Mouse (Mus musculus) layer of hippocampus, adult 18-20 months (tissue): ENCODE measurements around the gene Notch1. TPM values are rescaled to one million over a fixed set of nuclear protein-coding genes. Genes with fewer than 3 reads are reported as not detected.
A peak's percentile ranks its signal among the peaks of the same experiment; 100 is the strongest.

Experiments used
- DNase-seq, 2 experiments: peaks; one replicate each; pipeline ENCODE4 v3.0.0; 2022; ENCODE audit warnings: low spot score in 2 of 2
- total RNA-seq, 2 experiments: library from RNA; stranded (reverse); gene quantifications; 2 replicates each; pipeline ENCODE4 v1.2.3; 2021

The Notch1 gene
- total RNA-seq, 2 experiments from 2014 or later = 26.4 to 26.9 TPM

- peak in 1 of 2 experiments; percentile 54 for DNase-seq
Observed at GRCm38 (mm10) chr2:26501651-26502141, 14.8 kb downstream of the Notch1 start.

DNA sequence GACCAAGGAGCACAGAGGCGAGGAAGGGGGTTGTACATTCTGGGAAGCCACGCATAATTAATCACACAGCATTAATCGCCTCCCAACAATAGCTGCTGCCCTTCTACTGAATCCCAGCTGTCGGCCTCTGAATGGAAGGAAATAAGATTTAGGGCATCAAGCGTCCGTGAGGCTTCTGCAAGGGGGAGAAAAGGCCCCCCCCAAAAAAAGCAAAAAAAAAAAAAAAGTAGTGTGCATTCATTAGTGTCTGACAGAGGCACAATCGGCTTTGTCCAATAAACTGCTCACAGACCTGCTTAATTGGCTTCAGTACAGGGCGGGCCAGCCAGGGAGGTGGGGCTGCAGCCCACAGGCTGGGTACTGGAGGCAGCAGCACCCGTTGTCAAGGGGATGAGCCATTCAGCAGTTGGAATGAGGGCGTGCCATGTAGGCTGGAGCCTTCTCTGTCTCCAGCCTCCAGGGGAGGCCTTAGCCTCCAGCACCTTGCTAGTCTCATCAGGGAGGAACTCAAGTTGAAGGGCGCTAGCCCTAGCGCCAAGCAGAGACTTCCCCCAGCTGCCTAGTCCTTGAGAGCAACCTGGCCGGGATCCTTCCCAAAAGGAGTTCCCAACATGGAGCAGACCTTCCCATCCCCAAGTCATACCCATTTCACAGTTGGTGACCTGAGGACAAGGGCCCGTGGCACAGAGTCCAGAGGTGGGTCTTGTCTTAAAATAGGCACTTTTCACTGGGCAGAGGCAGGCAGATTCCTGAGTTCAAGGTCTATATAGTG, 15.7 kb downstream of the Notch1 start:
- DNase-seq = peak; percentile 79 to 86

- peak in 1 of 2 experiments; percentile 64 for DNase-seq
Observed at GRCm38 (mm10) chr2:26500027-26500598, 16.4 kb downstream of the Notch1 start.

GRCm38 (mm10) chr2:26498694-26499093, 17.8 kb downstream of the Notch1 start:
- DNase-seq = no peak

GRCm38 (mm10) chr2:26497861-26498533, 18.5 kb downstream of the Notch1 start:
- DNase-seq = no peak

DNA sequence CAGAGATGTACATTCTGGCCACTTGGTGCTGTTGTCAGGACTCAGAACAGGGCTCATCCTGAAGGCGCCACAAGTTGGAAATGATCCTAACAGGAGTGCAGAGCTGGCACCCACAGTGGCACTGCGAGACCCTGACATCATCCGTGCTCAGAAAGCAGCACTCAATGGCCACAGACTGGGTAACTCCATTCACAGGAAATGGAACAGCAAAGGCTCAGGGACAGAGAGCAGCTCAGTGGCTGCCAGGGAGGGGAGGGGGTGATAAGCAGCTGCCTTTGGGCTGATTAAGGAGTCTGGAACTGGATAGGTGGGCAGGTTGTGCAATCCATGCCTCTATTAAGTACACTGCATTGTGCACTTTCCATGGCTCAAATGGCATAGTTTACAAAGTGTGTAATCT, 20.0 kb downstream of the Notch1 start:
- no peak for DNase-seq

GRCm38 (mm10) chr2:26495701-26496100, 20.8 kb downstream of the Notch1 start:
- no peak for DNase-seq

DNA sequence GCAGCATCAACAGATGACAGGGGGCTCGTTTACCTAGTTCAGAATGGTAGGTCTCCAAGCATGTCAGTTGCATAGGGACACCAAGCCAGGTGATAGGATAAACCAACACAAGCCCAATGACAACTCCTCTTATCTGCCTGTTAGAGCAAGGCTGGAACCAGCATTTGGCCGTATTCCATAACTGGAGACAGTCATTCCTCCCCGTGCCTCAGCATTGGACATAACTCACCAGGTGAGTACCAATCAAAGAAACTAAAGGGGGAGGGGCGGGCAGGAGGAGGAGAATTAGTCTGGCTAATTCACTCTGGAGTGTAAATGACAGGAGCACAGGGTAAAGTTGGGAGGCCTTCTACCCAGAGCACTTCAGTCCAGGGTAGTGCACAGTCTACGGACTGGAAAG, 21.5 kb downstream of the Notch1 start:
- DNase-seq = no peak

DNA sequence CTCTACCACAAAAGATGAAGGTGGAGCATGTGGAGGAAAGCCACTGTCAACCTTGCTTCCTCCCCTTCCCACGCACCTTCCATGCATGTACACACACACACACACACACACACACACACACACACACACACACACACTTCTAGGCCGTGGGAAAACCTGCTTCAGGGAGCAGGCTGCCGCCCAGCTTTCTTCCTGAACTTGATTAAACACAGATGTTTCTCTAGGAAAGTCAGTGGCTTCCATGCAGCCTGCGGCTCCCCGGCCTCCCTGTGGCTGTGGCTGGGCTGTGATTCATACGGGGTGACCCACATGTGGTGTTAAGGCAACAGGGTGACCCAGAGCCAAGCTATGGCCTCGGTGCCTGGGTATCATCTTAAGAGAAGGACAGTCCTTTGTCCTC, 22.1 kb downstream of the Notch1 start:
- no peak for DNase-seq

DNA sequence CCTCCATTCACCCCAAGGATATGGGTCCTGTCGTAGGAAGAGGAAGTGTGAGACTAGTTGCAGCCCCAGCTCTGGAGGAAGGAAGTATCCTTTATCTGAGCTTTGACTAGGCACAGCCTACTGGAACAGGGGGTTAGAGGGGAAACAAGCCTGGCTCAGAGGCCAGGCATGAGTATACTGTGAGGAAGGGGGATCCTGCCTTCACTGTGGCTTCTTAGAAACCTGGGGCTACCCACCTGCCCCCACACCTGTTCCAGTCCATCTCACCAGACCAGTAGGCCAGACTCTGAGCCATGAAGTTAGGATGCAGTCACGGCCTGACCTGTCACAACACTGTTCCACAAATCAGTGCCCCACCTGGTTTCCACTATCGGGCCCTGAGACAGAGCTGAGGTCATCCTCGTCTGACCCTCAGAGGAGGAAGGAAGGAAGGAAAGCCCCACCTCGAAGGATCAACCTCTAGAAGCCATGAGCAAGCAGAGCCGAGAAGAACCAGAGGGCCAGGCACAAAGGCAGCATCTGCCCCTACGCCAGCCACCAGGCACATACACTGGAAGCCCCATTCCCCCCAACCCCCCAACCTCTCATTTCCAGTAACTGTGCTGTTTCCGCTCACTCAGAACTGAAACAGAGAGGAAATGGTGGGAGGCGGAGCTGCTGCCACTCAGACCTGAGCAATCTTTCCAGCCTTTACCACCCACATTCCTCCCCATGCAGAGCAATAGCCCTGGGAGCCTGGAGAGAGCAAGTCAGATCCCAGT, 23.3 kb downstream of the Notch1 start:
- DNase-seq = peak in 1 of 2 experiments; percentile 57

DNA sequence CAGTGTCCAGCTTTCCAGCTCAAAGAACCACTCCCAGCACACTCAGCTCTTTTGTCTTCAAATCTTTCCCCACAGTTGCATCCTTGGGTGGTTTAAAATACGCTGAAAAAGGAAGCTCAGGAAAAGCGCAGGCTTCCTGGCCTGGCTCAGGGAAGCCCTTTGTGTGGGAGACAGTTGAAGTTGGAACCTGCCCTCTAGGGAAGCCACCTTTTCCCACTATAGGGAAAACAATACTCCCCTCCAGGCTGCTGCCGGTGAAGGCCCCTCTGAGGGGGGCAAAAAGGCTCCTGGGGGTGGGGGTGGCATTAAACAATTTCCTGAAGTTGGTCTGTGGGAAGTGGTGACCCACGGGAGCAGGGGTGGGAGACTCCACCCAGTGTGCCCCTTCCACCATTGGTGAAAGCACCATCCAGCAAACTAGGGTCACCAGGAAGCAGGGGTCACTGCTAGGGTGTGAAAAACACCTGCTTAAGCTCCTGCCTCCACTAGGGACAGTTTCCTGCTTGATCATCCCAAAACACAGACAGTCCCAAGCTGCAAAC, 25.6 kb downstream of the Notch1 start:
- no peak for DNase-seq

DNA sequence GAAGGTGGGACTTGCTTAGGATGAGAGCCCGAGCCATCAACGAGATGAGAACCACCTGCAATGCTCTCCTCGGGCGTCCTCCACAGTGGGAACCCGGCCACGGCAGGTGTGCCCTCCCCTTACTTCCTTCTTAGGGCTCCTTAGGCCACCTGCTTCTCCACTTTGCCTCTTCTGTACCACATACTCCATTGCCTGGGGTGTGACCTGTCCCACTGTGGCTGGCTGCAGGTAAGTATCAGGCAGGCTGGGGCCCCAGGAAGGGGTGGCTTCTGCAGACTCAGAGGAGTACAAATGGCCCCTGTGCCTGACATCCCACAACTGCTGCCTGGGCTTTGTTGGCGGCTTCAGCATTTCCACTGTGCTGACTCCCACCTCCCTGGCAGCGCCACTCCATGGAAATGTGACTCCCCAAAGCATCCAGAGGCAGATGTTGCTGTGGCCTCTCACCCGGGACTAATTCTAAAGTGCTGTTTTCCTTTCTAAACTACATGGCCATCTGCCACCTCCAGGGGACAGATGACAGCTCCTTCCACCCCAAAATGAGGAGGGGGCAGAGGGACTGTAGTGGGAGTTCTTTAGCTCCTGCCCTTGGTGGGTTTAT, 27.8 kb downstream of the Notch1 start:
- no peak for DNase-seq

DNA sequence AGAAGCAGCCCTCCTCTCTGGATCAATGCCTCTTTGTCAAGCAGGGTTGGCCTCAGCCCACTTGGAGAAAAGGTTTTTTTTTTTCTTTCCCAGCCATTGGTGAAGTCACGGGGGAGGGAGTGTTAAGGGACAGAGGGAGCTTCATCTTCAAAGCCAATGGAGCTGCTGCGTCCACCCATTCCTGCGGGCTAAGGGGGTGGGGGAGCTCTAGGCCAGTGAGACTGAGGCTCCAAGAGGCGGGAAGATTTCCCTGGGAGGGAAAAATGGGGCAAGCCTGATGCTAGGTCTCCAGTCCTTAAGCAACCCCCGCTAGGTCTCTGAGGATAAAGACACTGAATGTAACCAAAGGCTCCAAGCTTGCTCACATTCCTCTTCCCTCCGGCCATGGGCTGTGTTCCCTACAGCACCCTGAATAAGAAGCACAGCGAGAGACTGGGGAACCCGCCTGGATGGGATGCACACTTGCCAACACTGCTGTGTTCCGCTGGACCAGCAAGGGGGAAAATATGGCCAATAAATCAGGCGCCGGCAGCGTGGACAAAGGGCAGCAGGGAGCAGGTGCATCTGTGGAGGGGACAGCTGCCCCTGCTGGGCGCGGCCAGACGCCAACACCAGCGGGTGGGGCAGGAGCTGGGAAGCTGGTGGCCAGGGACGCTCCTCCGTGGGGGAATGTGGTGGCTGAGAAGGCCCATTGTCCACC, 29.0 kb downstream of the Notch1 start:
- DNase-seq = peak in 1 of 2 experiments; percentile 53

- no peak for DNase-seq
Observed at GRCm38 (mm10) chr2:26486835-26487321, 29.6 kb downstream of the Notch1 start.

- no peak for DNase-seq
Observed at GRCm38 (mm10) chr2:26486264-26486810, 30.1 kb downstream of the Notch1 start.

DNA sequence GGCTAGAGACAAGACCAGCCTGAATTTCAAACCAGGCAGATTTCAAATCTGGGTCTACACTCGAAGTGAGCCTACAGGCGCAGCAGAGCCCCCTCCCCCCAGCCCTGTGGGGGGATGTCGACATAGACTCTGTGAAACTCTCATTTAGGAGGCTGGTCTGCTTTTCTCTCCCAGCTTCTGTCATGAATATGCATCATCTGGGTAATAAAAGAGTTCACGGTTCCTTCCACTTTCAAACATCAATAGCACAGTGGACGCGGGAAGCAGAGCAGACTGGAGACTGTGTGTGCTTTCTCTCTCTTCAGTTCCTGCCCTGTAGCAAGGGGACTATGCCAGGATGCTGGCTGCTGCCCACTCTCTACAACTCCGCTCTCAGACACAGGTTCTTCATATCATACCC, 30.8 kb downstream of the Notch1 start:
- DNase-seq = no peak

- DNase-seq = no peak
Observed at GRCm38 (mm10) chr2:26485278-26485677, 31.2 kb downstream of the Notch1 start.

DNA sequence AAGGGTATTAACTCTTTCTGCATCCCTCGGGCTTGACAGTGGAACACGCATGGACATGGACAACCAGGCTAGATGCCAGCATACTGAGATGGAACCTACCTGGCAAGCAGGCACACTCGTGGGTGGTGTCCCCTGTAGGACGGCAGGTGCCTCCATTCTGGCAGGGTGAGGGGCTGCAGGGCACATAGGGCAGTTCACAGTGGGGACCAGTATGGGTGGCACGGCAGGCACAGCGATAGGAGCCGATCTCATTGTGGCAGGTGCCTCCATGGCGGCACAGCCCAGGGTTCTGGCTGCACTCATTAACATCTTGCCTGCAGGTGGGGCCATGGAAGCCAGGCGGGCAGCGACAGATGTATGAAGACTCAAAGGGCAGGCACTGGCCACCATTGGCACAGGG, 32.3 kb downstream of the Notch1 start:
- DNase-seq = no peak

GRCm38 (mm10) chr2:26483230-26483869, 33.1 kb downstream of the Notch1 start:
- no peak for DNase-seq
